Mouse (Mus musculus) brain, embryonic 14.5 days (tissue): ENCODE results near the gene Lrig2.

ENCODE experiments used
- CTCF ChIP-seq: fragments of 200-500 bp; IDR thresholded peaks from 2 replicates; pipeline ENCODE4 v1.5.1; 2012; ENCODE audit warnings: inconsistent platforms, mild to moderate bottlenecking, moderate library complexity, borderline replicate concordance; ENCODE audit not compliant: insufficient read depth, insufficient read length; ENCODE audit errors: extremely low read depth
- POLR2A ChIP-seq: fragments of 200-500 bp; IDR thresholded peaks from 2 replicates; pipeline ENCODE4 v1.6.1; 2012; ENCODE audit warnings: mild to moderate bottlenecking, inconsistent platforms, borderline replicate concordance; ENCODE audit not compliant: poor library complexity, insufficient read depth, insufficient read length, severe bottlenecking; ENCODE audit errors: extremely low read depth

DNA sequence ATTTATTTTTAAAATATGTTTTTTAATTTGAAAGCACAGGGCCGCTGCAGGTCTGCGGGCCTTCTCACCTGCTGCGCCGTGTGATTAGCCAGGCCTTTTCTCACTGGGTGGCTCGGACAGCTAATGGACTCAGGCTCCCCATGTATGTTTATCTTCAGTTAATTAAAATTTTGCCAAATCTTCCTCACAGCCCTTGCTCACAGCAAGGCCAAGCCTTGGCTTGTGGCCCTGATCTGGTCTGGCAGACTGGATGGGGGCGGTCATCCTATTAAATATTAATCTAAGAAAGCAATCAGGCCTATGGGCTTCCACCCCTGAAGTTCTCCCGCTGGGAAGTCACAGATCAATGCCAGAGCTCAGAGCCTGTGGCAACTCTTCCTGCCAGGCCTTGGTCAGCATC is 87.4 kb downstream of the Lrig2 start:
- TF ChIP-seq POLR2A: no peak
- no peak for TF ChIP-seq CTCF
